Mouse (Mus musculus) hindbrain, embryonic 13.5 days (tissue): Measurements from ENCODE around the gene Adamts9. TPM values are rescaled to one million over a fixed set of nuclear protein-coding genes. Genes with fewer than 3 reads are reported as not detected.

Source experiments
- ATAC-seq: fragments of 200-750 bp; cut with Nextera tagmentation; 2 replicates; pipeline ENCODE4 v1.8.0; 2017; ENCODE audit warnings: moderate TSS enrichment; ENCODE audit not compliant: low FRiP score
- H3K27ac ChIP-seq: fragments of 300-500 bp; sonication (generic); 2 replicates; pipeline ENCODE4 v1.5.1; 2015; ENCODE audit warnings: inconsistent platforms, mild to moderate bottlenecking, moderate library complexity
- H3K27me3 ChIP-seq: fragments of 300-500 bp; sonication (generic); 2 replicates; pipeline ENCODE4 v1.6.1; 2015; ENCODE audit warnings: mild to moderate bottlenecking, inconsistent platforms
- H3K36me3 ChIP-seq: fragments of 300-500 bp; sonication (generic); 2 replicates; pipeline ENCODE4 v1.6.1; 2015; ENCODE audit warnings: mild to moderate bottlenecking, inconsistent platforms
- H3K4me1 ChIP-seq: fragments of 300-500 bp; sonication (generic); replicated peaks from 2 replicates; pipeline ENCODE4 v1.6.1; 2015; ENCODE audit warnings: inconsistent platforms
- H3K4me2 ChIP-seq: fragments of 300-500 bp; sonication (generic); 2 replicates; pipeline ENCODE4 v1.6.1; 2015; ENCODE audit warnings: inconsistent platforms, mild to moderate bottlenecking, moderate library complexity
- H3K4me3 ChIP-seq: fragments of 300-500 bp; sonication (generic); 2 replicates; pipeline ENCODE4 v1.5.1; 2015; ENCODE audit warnings: mild to moderate bottlenecking, inconsistent platforms
- H3K9ac ChIP-seq: fragments of 300-500 bp; sonication (generic); 2 replicates; pipeline ENCODE4 v1.6.1; 2015; ENCODE audit warnings: mild to moderate bottlenecking, inconsistent platforms
- H3K9me3 ChIP-seq: fragments of 300-500 bp; sonication (generic); 2 replicates; pipeline ENCODE4 v1.6.1; 2016; ENCODE audit warnings: inconsistent platforms
- WGBS: fragments of 180-500 bp; shearing (Covaris S2); methylation state at CpG from one replicate; pipeline ENCODE4 v1.1.7; 2015; 5-methylcytosine and 5-hydroxymethylcytosine counted together
- polyA plus RNA-seq: library from polyadenylated mRNA; unstranded; fragments of >200 nt; fragmentation: Nextera tagmentation; extraction: Ambion mirVana; gene quantifications from 2 replicates; pipeline ENCODE4 v1.2.1, GENCODE M21; 2015

Gene Adamts9
- polyA plus RNA-seq, 1 experiment from 2014 or later = 1.7 TPM

DNA sequence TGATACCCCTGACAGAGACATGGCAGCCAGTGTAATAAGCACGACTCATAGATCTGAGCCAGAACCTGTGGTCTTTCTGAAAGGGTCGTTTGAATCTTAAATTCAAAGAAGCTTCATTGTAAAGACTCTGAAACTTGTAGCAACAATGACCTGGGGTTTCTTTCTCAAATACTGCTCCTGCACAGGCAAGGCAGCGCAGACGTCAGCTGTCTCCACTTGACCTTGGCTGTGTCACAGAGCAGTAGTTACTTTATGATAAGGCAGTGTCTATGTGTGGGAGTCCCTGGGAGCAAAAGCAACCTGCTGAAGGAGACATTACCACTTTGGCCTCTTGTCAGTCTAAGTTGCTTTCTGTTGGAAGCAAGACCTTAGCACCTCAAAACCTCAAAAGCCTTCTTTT is 96.7 kb downstream of the Adamts9 start:
- Histone ChIP-seq H3K4me3 (no peak overlapping the region), H3K9ac (no peak overlapping the region), H3K4me1 (peaks cover 9% of the 10 kb centered on the region), H3K9me3 (no peaks in the 10 kb centered on the region), H3K27me3 (no peaks in the 10 kb centered on the region), H3K4me2 (no peak overlapping the region), H3K27ac (no peak overlapping the region), H3K36me3 (no peaks in the 10 kb centered on the region)
- ATAC-seq = no peak
- WGBS = 60% methylated on average over 4 of the region's 4 CpGs

GRCm38 (mm10) chr6:92845898-92846297 is 97.4 kb downstream of the Adamts9 start:
- 83% methylated on average over 8 of the region's 8 CpGs for WGBS
- H3K27ac ChIP-seq = no peak overlapping the region
- H3K4me3 ChIP-seq = no peak overlapping the region
- no peak overlapping the region for H3K9ac ChIP-seq
- H3K4me2 ChIP-seq = no peak overlapping the region
- no peaks in the 10 kb centered on the region for H3K9me3 ChIP-seq
- no peaks in the 10 kb centered on the region for H3K36me3 ChIP-seq
- ATAC-seq = no peak
- no peaks in the 10 kb centered on the region for H3K27me3 ChIP-seq
- peaks cover 9% of the 10 kb centered on the region for H3K4me1 ChIP-seq

GRCm38 (mm10) chr6:92843474-92843873 is 99.8 kb downstream of the Adamts9 start:
- H3K27ac ChIP-seq = no peak overlapping the region
- no peaks in the 10 kb centered on the region for H3K36me3 ChIP-seq
- no peak for ATAC-seq
- WGBS = 89% methylated on average over 2 of the region's 2 CpGs
- H3K27me3 ChIP-seq = no peaks in the 10 kb centered on the region
- no peaks in the 10 kb centered on the region for H3K4me1 ChIP-seq
- no peaks in the 10 kb centered on the region for H3K9me3 ChIP-seq
- no peak overlapping the region for H3K9ac ChIP-seq
- H3K4me2 ChIP-seq = no peak overlapping the region
- H3K4me3 ChIP-seq = no peak overlapping the region

- Histone ChIP-seq H3K9ac (no peak overlapping the region), H3K36me3 (no peaks in the 10 kb centered on the region), H3K27ac (no peak overlapping the region), H3K27me3 (no peaks in the 10 kb centered on the region), H3K4me1 (no peaks in the 10 kb centered on the region), H3K4me2 (no peak overlapping the region), H3K9me3 (no peaks in the 10 kb centered on the region), H3K4me3 (no peak overlapping the region)
- ATAC-seq = no peak
- 13% methylated on average over 2 of the region's 2 CpGs for WGBS
These were observed 101.3 kb downstream of the Adamts9 start for GRCm38 (mm10) chr6:92842000-92842399.

- Histone ChIP-seq H3K9me3 (no peaks in the 10 kb centered on the region), H3K9ac (no peak overlapping the region), H3K4me2 (no peak overlapping the region), H3K27me3 (no peaks in the 10 kb centered on the region), H3K27ac (no peak overlapping the region), H3K36me3 (no peaks in the 10 kb centered on the region), H3K4me1 (no peaks in the 10 kb centered on the region), H3K4me3 (no peak overlapping the region)
- ATAC-seq = no peak
- WGBS = 86% methylated on average over 2 of the region's 2 CpGs
These were observed 112.2 kb downstream of the Adamts9 start for GRCm38 (mm10) chr6:92831106-92831505.

GRCm38 (mm10) chr6:92829148-92829547 is 114.1 kb downstream of the Adamts9 start:
- Histone ChIP-seq H3K9ac (no peak overlapping the region), H3K36me3 (no peaks in the 10 kb centered on the region), H3K27me3 (no peaks in the 10 kb centered on the region), H3K4me1 (no peaks in the 10 kb centered on the region), H3K9me3 (no peaks in the 10 kb centered on the region), H3K4me3 (no peak overlapping the region), H3K4me2 (no peak overlapping the region), H3K27ac (no peak overlapping the region)
- no peak for ATAC-seq
- WGBS = 96% methylated on average over 2 of the region's 2 CpGs

DNA sequence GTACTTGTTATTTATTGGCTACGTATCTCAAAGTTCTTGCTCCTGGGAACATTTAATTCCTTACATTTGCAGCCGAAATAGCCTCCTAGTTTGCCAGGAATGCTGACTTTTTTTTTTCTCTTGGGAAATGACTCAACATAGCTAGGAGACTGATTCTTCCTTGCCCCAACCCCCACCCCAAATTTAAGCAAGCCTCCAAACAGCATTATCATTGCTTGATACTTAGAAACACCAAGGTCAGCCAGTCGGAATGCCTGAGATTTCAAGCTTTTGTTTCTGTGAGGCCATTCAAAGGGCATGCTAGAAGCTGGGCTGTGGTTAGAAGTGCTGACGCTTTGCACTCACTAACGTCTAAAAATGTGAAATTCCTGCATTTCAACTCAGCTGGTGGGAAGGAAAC is 115.9 kb downstream of the Adamts9 start:
- peaks cover 8% of the 10 kb centered on the region; the same call in 1 of the 2 replicates for H3K27me3 ChIP-seq
- no peak overlapping the region for H3K4me2 ChIP-seq
- H3K9ac ChIP-seq = no peak overlapping the region
- H3K4me1 ChIP-seq = 0 out of 2 replicates have a peak, but pooled peaks cover 1% of the 10 kb centered on the region
- no peak for ATAC-seq
- no peak overlapping the region for H3K27ac ChIP-seq
- 41% methylated on average over 5 of the region's 5 CpGs for WGBS
- no peaks in the 10 kb centered on the region for H3K36me3 ChIP-seq
- no peak overlapping the region for H3K4me3 ChIP-seq
- no peaks in the 10 kb centered on the region for H3K9me3 ChIP-seq

DNA sequence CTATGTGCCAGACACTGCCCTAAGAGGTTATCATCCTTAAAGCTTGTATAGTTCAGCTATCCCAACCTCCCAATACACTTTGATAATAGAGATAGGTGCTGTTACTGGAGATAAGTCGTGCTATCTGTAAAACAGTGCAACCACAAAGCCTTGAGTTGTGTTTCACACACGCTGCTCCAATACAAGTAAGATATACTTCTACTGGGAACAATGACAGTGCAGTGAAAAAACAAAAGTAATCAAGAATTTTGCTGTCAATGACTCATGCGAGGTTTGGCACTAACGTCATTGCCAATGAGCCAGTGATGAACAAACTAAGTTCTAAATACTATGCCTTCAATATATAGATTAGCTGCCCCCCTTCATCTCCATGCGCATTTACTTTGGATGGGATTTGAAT is 116.7 kb downstream of the Adamts9 start:
- Histone ChIP-seq H3K9ac (no peak overlapping the region), H3K4me3 (no peak overlapping the region), H3K4me1 (peaks cover 9% of the 10 kb centered on the region), H3K4me2 (no peak overlapping the region), H3K27me3 (peaks cover 8% of the 10 kb centered on the region; the same call in 1 of the 2 replicates), H3K36me3 (no peaks in the 10 kb centered on the region), H3K27ac (no peak overlapping the region), H3K9me3 (no peaks in the 10 kb centered on the region)
- 92% methylated on average over 5 of the region's 5 CpGs for WGBS
- no peak for ATAC-seq

GRCm38 (mm10) chr6:92823991-92824390 is 119.3 kb downstream of the Adamts9 start:
- no peaks in the 10 kb centered on the region for H3K36me3 ChIP-seq
- no peak overlapping the region for H3K9ac ChIP-seq
- no peak overlapping the region for H3K27ac ChIP-seq
- H3K4me2 ChIP-seq = no peak overlapping the region
- H3K9me3 ChIP-seq = no peaks in the 10 kb centered on the region
- H3K27me3 ChIP-seq = peaks cover 15% of the 10 kb centered on the region; the same call in 1 of the 2 replicates
- peaks cover 11% of the 10 kb centered on the region for H3K4me1 ChIP-seq
- 78% methylated on average over 7 of the region's 7 CpGs for WGBS
- no peak for ATAC-seq
- H3K4me3 ChIP-seq = no peak overlapping the region

GRCm38 (mm10) chr6:92822006-92822405 is 121.3 kb downstream of the Adamts9 start:
- Histone ChIP-seq H3K9me3 (no peaks in the 10 kb centered on the region), H3K36me3 (no peaks in the 10 kb centered on the region), H3K27ac (no peak overlapping the region), H3K4me1 (peaks cover 17% of the 10 kb centered on the region), H3K27me3 (peaks cover 32% of the 10 kb centered on the region; the same call in 1 of the 2 replicates), H3K4me2 (no peak overlapping the region), H3K9ac (no peak overlapping the region), H3K4me3 (no peak overlapping the region)
- ATAC-seq = no peak
- 27% methylated on average over 6 of the region's 6 CpGs for WGBS

DNA sequence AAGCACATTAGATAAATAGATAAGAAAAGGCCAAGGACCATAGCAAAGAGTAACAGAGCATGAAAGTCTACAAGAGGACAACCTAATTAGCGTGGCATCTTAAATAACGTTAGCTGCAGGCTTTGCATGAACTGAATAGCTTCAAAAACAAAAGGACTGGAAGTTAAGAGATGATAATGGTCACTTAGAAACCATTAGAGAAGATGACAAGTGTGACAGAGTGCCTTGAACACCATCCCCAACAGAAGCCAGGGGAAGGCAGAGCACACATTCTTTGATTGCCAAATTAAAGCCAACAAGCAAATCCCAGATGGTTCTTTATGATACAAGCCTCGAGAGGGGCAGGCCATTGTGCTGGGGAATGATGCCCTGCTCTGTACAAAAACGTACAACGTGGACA is 121.7 kb downstream of the Adamts9 start:
- H3K4me2 ChIP-seq = no peak overlapping the region
- no peaks in the 10 kb centered on the region for H3K36me3 ChIP-seq
- H3K27me3 ChIP-seq = peaks cover 35% of the 10 kb centered on the region; the same call in 1 of the 2 replicates
- 14% methylated on average over 5 of the region's 5 CpGs for WGBS
- ATAC-seq = no peak
- H3K27ac ChIP-seq = no peak overlapping the region
- H3K9me3 ChIP-seq = no peaks in the 10 kb centered on the region
- no peak overlapping the region for H3K9ac ChIP-seq
- H3K4me1 ChIP-seq = peaks cover 20% of the 10 kb centered on the region
- no peak overlapping the region for H3K4me3 ChIP-seq

GRCm38 (mm10) chr6:92817661-92818060 is 125.6 kb downstream of the Adamts9 start:
- Histone ChIP-seq H3K9me3 (no peaks in the 10 kb centered on the region), H3K4me3 (no peak overlapping the region), H3K4me1 (peaks cover 28% of the 10 kb centered on the region), H3K27ac (no peak overlapping the region), H3K9ac (no peak overlapping the region), H3K36me3 (no peaks in the 10 kb centered on the region), H3K4me2 (no peak overlapping the region), H3K27me3 (peaks cover 49% of the 10 kb centered on the region)
- 24% methylated on average over 8 of the region's 8 CpGs for WGBS
- ATAC-seq = no peak

DNA sequence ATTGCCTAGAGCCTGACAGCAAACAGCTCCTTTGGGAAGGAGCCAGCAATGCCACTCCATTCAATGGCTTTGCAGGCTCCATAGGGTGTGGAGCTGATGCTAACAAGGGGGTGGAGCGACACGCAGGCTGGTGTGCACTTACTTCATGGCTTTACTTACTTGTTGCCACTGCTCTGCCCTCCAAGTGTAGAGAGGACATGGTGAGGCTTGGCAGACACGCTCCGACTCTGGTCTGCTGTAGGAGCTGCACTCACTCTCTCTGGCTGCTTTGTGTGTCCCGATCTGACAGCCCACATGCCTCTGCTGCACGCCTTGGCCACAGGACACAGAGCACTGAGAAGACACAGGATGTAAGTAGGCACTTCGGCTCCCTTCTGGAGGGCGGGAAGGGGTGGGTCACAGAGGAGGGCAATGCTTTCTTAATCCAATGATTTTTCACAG is 127.0 kb downstream of the Adamts9 start, which contains the start of gene A730049H05Rik:
TSS of gene A730049H05Rik (plus strand) at position 168 of the 441 bp plus-strand sequence.
- Histone ChIP-seq H3K27ac (no peak within 1 kb of the TSS), H3K27me3 (peaks cover 49% of the 10 kb centered on the region), H3K4me3 (peak within 1 kb of the TSS; percentile 19; the same call in 1 of the 2 replicates), H3K36me3 (no peaks in the 10 kb centered on the region), H3K4me1 (peaks cover 17% of the 10 kb centered on the region), H3K4me2 (peak within 1 kb of the TSS; percentile 42), H3K9ac (no peak within 1 kb of the TSS), H3K9me3 (no peaks in the 10 kb centered on the region)
- WGBS = 4% methylated on average over 8 of the region's 8 CpGs
- ATAC-seq = peak; percentile 46; the same call in 1 of the 2 replicates
